Mouse (Mus musculus) liver, postnatal 0 days (tissue): ENCODE measurements around the gene Nsun2.

ENCODE experiments used
- CTCF ChIP-seq: sonication (generic); IDR thresholded peaks from 2 replicates; pipeline ENCODE4 v1.5.1; 2016; ENCODE audit warnings: antibody characterized with exemption, low read depth
- EP300 ChIP-seq: IDR thresholded peaks from 2 replicates; pipeline ENCODE4 v1.6.1; 2016; ENCODE audit warnings: antibody characterized with exemption, low read depth, mild to moderate bottlenecking

DNA sequence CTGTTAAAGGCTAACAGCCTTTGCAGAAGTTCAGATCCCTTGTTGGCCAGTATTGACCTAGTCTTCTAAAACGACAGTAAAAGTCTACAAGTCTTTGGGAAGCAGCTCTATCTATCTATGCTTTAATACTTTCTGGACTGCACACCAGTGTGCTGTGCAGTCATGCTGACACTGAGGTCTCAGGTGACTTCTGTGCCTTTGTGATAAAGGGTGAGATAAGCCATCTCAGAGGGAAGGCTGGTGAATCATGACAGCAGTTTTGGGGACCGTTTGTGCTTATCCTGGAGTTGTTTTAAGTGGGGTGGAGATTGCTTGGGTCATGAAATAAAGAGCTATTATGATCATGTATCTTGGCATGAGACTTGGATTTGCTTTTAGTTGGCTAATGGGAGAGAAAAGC is 100.4 kb downstream of the Nsun2 start:
- TF ChIP-seq CTCF (no peak), EP300 (no peak)
